ENCODE assay signal across 23 mouse cellular contexts in the genomic region with DNA sequence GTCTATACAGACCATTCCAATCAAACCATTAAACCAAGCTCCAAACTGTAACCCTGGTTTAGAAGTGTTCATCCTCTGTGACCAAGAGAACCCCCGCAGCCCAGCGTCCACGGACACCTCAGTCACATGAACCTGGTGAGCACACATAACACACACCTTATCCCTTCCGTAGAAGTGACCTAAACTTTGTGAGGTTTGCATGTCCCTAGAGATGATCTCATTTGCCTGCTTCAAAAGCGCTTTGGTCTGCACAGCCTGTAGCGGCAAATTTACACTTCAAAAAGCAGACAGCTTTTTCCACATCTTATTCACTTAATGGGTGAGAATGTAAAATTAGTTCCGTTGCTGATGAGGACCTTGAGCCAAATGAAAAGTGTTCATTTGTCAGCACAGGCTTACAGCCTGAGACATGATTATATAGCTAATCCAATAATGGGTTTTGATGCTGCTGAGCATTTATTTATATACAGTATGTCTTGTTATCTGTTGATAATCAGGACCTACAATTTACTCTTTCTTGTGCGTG.
"Had no signal": no experiment of that assay in that cellular context is flagged by ENCODE, and none has a peak within 500 bp of the region (broad histone marks: within the 10 kb centered on the region; RNA-seq: fewer than 3 reads in every experiment).

No protein-coding gene starts in this region.

- H3K4me3 ChIP-seq: layer of hippocampus, adult 2 months; limb, embryonic 10.5 days; limb, embryonic 13.5 days; liver, embryonic 12.5 days; liver, embryonic 15.5 days; lung, embryonic 15.5 days; megakaryocyte, embryonic 14.5 days; neural tube, embryonic 12.5 days; neural tube, embryonic 15.5 days had no signal

- H3K4me2 ChIP-seq: limb, embryonic 13.5 days; liver, embryonic 12.5 days; liver, embryonic 15.5 days; lung, embryonic 15.5 days; neural tube, embryonic 12.5 days; neural tube, embryonic 15.5 days had no signal

- H3K9ac ChIP-seq: limb, embryonic 13.5 days; liver, embryonic 12.5 days; liver, embryonic 15.5 days; lung, embryonic 15.5 days; neural tube, embryonic 12.5 days; neural tube, embryonic 15.5 days had no signal

- DNase-seq: kidney, adult 2 months; kidney, postnatal 25 days; layer of hippocampus, adult 9-11 months; liver; lung, adult 18-20 months; lung, postnatal 10 days; lung, postnatal 36 days; right cerebral cortex, adult 18-20 months; right cerebral cortex, postnatal 14 days; right cerebral cortex, postnatal 4 days; thymus, postnatal 36 days had no signal

- ATAC-seq: intestine, postnatal 0 days; liver, embryonic 12.5 days had no signal

- H3K9me3 ChIP-seq: limb, embryonic 10.5 days; limb, embryonic 13.5 days; liver, embryonic 12.5 days; liver, embryonic 15.5 days; lung, embryonic 15.5 days; neural tube, embryonic 12.5 days; neural tube, embryonic 15.5 days had no signal

- H3K36me3 ChIP-seq: limb, embryonic 10.5 days; limb, embryonic 13.5 days; liver, embryonic 12.5 days; liver, embryonic 15.5 days; lung, embryonic 15.5 days; neural tube, embryonic 12.5 days; neural tube, embryonic 15.5 days had no signal

- H3K4me1 ChIP-seq: limb, embryonic 13.5 days; liver, embryonic 12.5 days; liver, embryonic 15.5 days; lung, embryonic 15.5 days; megakaryocyte, embryonic 14.5 days; neural tube, embryonic 12.5 days had no signal

- H3K27ac ChIP-seq: kidney, postnatal 0 days; layer of hippocampus, adult 2 months; limb, embryonic 10.5 days; limb, embryonic 13.5 days; liver, embryonic 12.5 days; liver, embryonic 15.5 days; lung, embryonic 15.5 days; neural tube, embryonic 12.5 days; neural tube, embryonic 15.5 days; stomach, postnatal 0 days had no signal

- H3K27me3 ChIP-seq: limb, embryonic 13.5 days; liver, embryonic 12.5 days; liver, embryonic 15.5 days; lung, embryonic 15.5 days; megakaryocyte, embryonic 14.5 days; neural tube, embryonic 12.5 days; neural tube, embryonic 15.5 days had no signal
